In the genomic region with DNA sequence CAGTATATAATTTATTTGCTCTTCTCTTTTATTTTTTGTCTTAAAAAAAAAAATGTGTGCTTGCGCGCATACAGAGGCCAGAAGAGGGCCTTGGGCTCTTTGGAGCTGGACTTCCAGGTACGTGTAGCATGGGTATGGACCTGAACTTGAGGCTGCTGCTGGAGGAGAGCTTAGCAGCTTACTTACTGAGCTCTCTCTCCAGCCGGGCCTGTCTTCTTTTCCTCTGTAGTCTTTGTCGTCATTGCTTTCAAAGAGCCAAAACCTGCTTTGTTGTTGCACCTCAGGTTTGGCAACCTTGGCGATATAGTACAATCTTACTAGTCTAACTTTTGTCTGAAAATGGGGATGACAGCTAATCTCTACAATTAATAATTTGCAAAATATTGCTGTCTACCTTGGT, we compare ENCODE assay signal across 14 mouse cellular contexts. TPM values are rescaled to one million over a fixed set of nuclear protein-coding genes. Genes with fewer than 3 reads are reported as not detected.
DNase-seq lines count a peak whose midpoint lies in the region; ATAC-seq and TF ChIP-seq lines count a peak whose summit lies in the region.
"Had no signal": no experiment of that assay in that cellular context is flagged by ENCODE, and none has a peak within 500 bp of the region (broad histone marks: within the 10 kb centered on the region; RNA-seq: fewer than 3 reads in every experiment).

No protein-coding gene starts in this region.

- no peak overlapping the region for H3K4me2 ChIP-seq in heart, embryonic 15.5 days
- 0 out of 2 replicates have a peak overlapping the region, but pooled peaks have one; percentile 3 for H3K4me2 ChIP-seq in liver, embryonic 16.5 days (ENCODE audit: low read depth, low read length)
- H3K4me2 ChIP-seq in midbrain, embryonic 13.5 days (replicated peaks) = no peak overlapping the region
- H3K4me2 ChIP-seq: neural tube, embryonic 13.5 days had no signal

- H3K36me3 ChIP-seq in heart, embryonic 15.5 days = no peaks in the 10 kb centered on the region
- H3K36me3 ChIP-seq in MEL (ENCODE audit: control insufficient read depth in 1 of 2, insufficient read depth in 2 of 2, low read length in 2 of 2) = peaks cover 0 to 73% of the 10 kb centered on the region in 2 experiments; a peak in 2 of 4 replicates
- no peaks in the 10 kb centered on the region for H3K36me3 ChIP-seq in liver, embryonic 16.5 days (ENCODE audit: control insufficient read depth, insufficient read depth)
- no peaks in the 10 kb centered on the region for H3K36me3 ChIP-seq in midbrain, embryonic 13.5 days
- H3K36me3 ChIP-seq: neural tube, embryonic 13.5 days had no signal

- no peak for TF ChIP-seq RAD21 in MEL (IDR thresholded peaks at IDR 0.05; ENCODE audit: low read depth, low read length)

- WGBS in heart, embryonic 15.5 days = 60% methylated on average over 6 of the region's 6 CpGs
- 63% methylated on average over 6 of the region's 6 CpGs for WGBS in liver, embryonic 16.5 days (ENCODE audit: insufficient replicate concordance)
- WGBS in midbrain, embryonic 13.5 days = 77% methylated on average over 6 of the region's 6 CpGs

- no peak for ATAC-seq in heart, embryonic 15.5 days (replicated peaks; ENCODE audit: insufficient number of reproducible peaks, insufficient read depth, low FRiP score, low read depth)
- no peak for ATAC-seq in liver, embryonic 16.5 days (ENCODE audit: low read depth)
- ATAC-seq in activated CD4-positive, CD25-positive, alpha-beta regulatory T cell, adult 4 months = no peak
- no peak for ATAC-seq in midbrain, embryonic 13.5 days
- ATAC-seq: forebrain, embryonic 14.5 days; midbrain, embryonic 16.5 days had no signal

- peaks cover 78% of the 10 kb centered on the region for H3K4me1 ChIP-seq in heart, embryonic 15.5 days (replicated peaks)
- peaks cover 61 to 63% of the 10 kb centered on the region in 2 experiments for H3K4me1 ChIP-seq in MEL (ENCODE audit: control insufficient read depth in 1 of 2, insufficient read depth in 2 of 2, low read length in 2 of 2)
- H3K4me1 ChIP-seq in liver, embryonic 16.5 days (ENCODE audit: control insufficient read depth, low read depth, low read length) = peaks cover 79% of the 10 kb centered on the region
- peaks cover 4% of the 10 kb centered on the region; the same call in 1 of the 2 replicates for H3K4me1 ChIP-seq in midbrain, embryonic 13.5 days (replicated peaks)

- H3K27ac ChIP-seq in heart, embryonic 15.5 days = peak overlapping the region; percentile 71
- peak overlapping the region; percentile 11 for H3K27ac ChIP-seq in MEL (ENCODE audit: control insufficient read depth, low read depth, low read length)
- peak overlapping the region; percentile 23 for H3K27ac ChIP-seq in liver, embryonic 16.5 days (ENCODE audit: low read length)
- no peak overlapping the region for H3K27ac ChIP-seq in midbrain, embryonic 13.5 days
- H3K27ac ChIP-seq: neural tube, embryonic 13.5 days had no signal

- DNase-seq in heart, postnatal 4 days = no peak
- peak; percentile 61 for DNase-seq in CD4-positive helper T cell, adult 2 months (ENCODE audit: low read depth, low spot score)
- DNase-seq in MEL (ENCODE audit: low read depth, low spot score) = no peak
- DNase-seq: adrenal gland, postnatal 10 days; cerebellum, adult 9-10 months; kidney, adult 11 months; lung, adult 18-20 months had no signal

- no peak for TF ChIP-seq CTCF in MEL (IDR thresholded peaks at IDR 0.05 in 2 of 3, conservative IDR thresholded peaks at IDR 0.05 in 1 of 3; ENCODE audit: control insufficient read depth in 1 of 3, insufficient read depth in 1 of 3, low read depth in 2 of 3, low read length in 3 of 3, poor library complexity in 1 of 3, severe bottlenecking in 1 of 3)

- H3K79me2 ChIP-seq in MEL (ENCODE audit: control insufficient read depth, insufficient read depth, low read length, poor library complexity) = no peaks in the 10 kb centered on the region

- H3K9me3 ChIP-seq in heart, embryonic 15.5 days (replicated peaks) = no peaks in the 10 kb centered on the region
- H3K9me3 ChIP-seq in MEL (replicated peaks; ENCODE audit: insufficient read depth, low read length) = no peaks in the 10 kb centered on the region
- H3K9me3 ChIP-seq in liver, embryonic 16.5 days (replicated peaks; ENCODE audit: control insufficient read depth, low read length) = no peaks in the 10 kb centered on the region
- no peaks in the 10 kb centered on the region for H3K9me3 ChIP-seq in midbrain, embryonic 13.5 days
- H3K9me3 ChIP-seq: neural tube, embryonic 13.5 days had no signal

- TF ChIP-seq POLR2A in MEL (IDR thresholded peaks at IDR 0.05; ENCODE audit: control insufficient read depth in 1 of 2, insufficient read depth in 1 of 2, low read depth in 1 of 2, low read length in 2 of 2, poor library complexity in 1 of 2) = no peak

- TF ChIP-seq EP300 in MEL (IDR thresholded peaks at IDR 0.05; ENCODE audit: low read depth in 1 of 2, low read length in 2 of 2) = no peak

- no peak overlapping the region for H3K9ac ChIP-seq in heart, embryonic 15.5 days
- no peak overlapping the region for H3K9ac ChIP-seq in MEL (ENCODE audit: control insufficient read depth, low read depth, low read length, poor library complexity, severe bottlenecking)
- no peak overlapping the region for H3K9ac ChIP-seq in liver, embryonic 16.5 days (ENCODE audit: low read depth, low read length)
- H3K9ac ChIP-seq in midbrain, embryonic 13.5 days (replicated peaks) = no peak overlapping the region
- H3K9ac ChIP-seq: neural tube, embryonic 13.5 days had no signal

- no peak overlapping the region for H3K4me3 ChIP-seq in heart, embryonic 15.5 days
- no peak overlapping the region for H3K4me3 ChIP-seq in MEL (ENCODE audit: control insufficient read depth in 1 of 2, insufficient read depth in 1 of 2, low read depth in 2 of 2, low read length in 2 of 2)
- no peak overlapping the region for H3K4me3 ChIP-seq in liver, embryonic 16.5 days (ENCODE audit: low read depth, low read length)
- no peak overlapping the region for H3K4me3 ChIP-seq in midbrain, embryonic 13.5 days (replicated peaks)
- H3K4me3 ChIP-seq: neural tube, embryonic 13.5 days had no signal

- H3K27me3 ChIP-seq in heart, embryonic 15.5 days = no peaks in the 10 kb centered on the region
- no peaks in the 10 kb centered on the region for H3K27me3 ChIP-seq in MEL (ENCODE audit: control insufficient read depth in 1 of 2, insufficient read depth in 2 of 2, low read length in 2 of 2)
- H3K27me3 ChIP-seq in liver, embryonic 16.5 days (ENCODE audit: control insufficient read depth, insufficient read depth, low read depth, low read length) = 0 out of 2 replicates have a peak, but pooled peaks cover 2% of the 10 kb centered on the region
- H3K27me3 ChIP-seq in midbrain, embryonic 13.5 days = no peaks in the 10 kb centered on the region
- H3K27me3 ChIP-seq: neural tube, embryonic 13.5 days had no signal

TF ChIP-seq in MEL, 35 proteins besides CTCF, POLR2A, EP300 and RAD21:
- TF ChIP-seq BHLHE40 (IDR thresholded peaks at IDR 0.05; ENCODE audit: borderline replicate concordance, low read depth, low read length) (no peak), MYC (IDR thresholded peaks at IDR 0.05; ENCODE audit: low read depth, low read length) (no peak), MXI1 (IDR thresholded peaks at IDR 0.05; ENCODE audit: low read depth, low read length) (no peak), NELFE (IDR thresholded peaks at IDR 0.05; ENCODE audit: low read depth, low read length) (no peak), MEF2A (IDR thresholded peaks at IDR 0.05; ENCODE audit: extremely low read depth, insufficient replicate concordance, low read depth, low read length, poor library complexity, severe bottlenecking) (no peak), UBTF (IDR thresholded peaks at IDR 0.05; ENCODE audit: borderline replicate concordance, insufficient read depth, low read depth, low read length) (no peak), ZKSCAN1 (IDR thresholded peaks at IDR 0.05; ENCODE audit: low read depth, low read length) (no peak), TAL1 (IDR thresholded peaks at IDR 0.05; ENCODE audit: low read length) (no peak), USF2 (IDR thresholded peaks at IDR 0.05; ENCODE audit: borderline replicate concordance in 1 of 2, insufficient read depth in 1 of 2, low read depth in 1 of 2, low read length in 2 of 2) (no peak), TBP (IDR thresholded peaks at IDR 0.05; ENCODE audit: low read depth, low read length) (no peak), ZNF384 (IDR thresholded peaks at IDR 0.05; ENCODE audit: low read depth, low read length) (no peak), RCOR1 (IDR thresholded peaks at IDR 0.05; ENCODE audit: low read depth, low read length) (no peak), GABPA (IDR thresholded peaks at IDR 0.05; ENCODE audit: low read depth, low read length) (no peak), ETS1 (IDR thresholded peaks at IDR 0.05; ENCODE audit: low read depth, low read length) (no peak), SIN3A (IDR thresholded peaks at IDR 0.05; ENCODE audit: low read length) (no peak; the same call in 1 of the 2 replicates), KAT2A (conservative IDR thresholded peaks at IDR 0.05; ENCODE audit: low read depth, low read length) (no peak), MYB (IDR thresholded peaks at IDR 0.05; ENCODE audit: low read depth, low read length) (no peak), SMC3 (IDR thresholded peaks at IDR 0.05; ENCODE audit: low read depth, low read length) (no peak), TCF12 (IDR thresholded peaks at IDR 0.05; ENCODE audit: low read depth, low read length) (no peak), CHD2 (IDR thresholded peaks at IDR 0.05; ENCODE audit: low read length) (no peak)

RNA-seq across cellular contexts. Expression of gene Add3, which starts 47.9 kb away (rescaled TPM):
- polyA plus RNA-seq in heart, embryonic 15.5 days (2015; fragmentation: Nextera tagmentation; extraction: Ambion mirVana) = 112 and 118 TPM in 2 replicates
- 100 to 1,000 TPM in 1 of 2 experiments, 10 to 100 TPM in 1; 99.0 to 102 TPM for total RNA-seq in heart, postnatal 4 days (2021)
- 14.0 and 33.0 TPM in 2 replicates for total RNA-seq in MEL (2012; rRNA removed)
- polyA plus RNA-seq in MEL (2012; ENCODE audit: insufficient read depth in 1 of 2, insufficient read length in 2 of 2, low read depth in 1 of 2, low replicate concordance in 2 of 2, missing spikeins in 1 of 2) = 10 to 100 TPM in 1 of 2 experiments, not detected in 1; 52.9 TPM
- polyA plus RNA-seq in liver, embryonic 16.5 days (2015; fragmentation: Nextera tagmentation; extraction: Ambion mirVana) = 26.2 and 28.4 TPM in 2 replicates
- polyA plus RNA-seq in activated CD4-positive, CD25-positive, alpha-beta regulatory T cell, adult 4 months (2017; shearing (Covaris generic)) = 100 to 1,000 TPM; 113 to 128 TPM
- 25.1 and 27.1 TPM in 2 replicates for polyA plus RNA-seq in midbrain, embryonic 13.5 days (2015; fragmentation: Nextera tagmentation; extraction: Ambion mirVana)
